Mouse (Mus musculus): ENCODE data around the gene Lrrfip2.

Lrrfip2 gene

GRCm38 (mm10) chr9:111170430-111170829 is 53.0 kb downstream of the Lrrfip2 start:
- no peak for DNase-seq

- DNase-seq: no peak
These were observed 56.7 kb downstream of the Lrrfip2 start for GRCm38 (mm10) chr9:111174071-111174470.

DNA sequence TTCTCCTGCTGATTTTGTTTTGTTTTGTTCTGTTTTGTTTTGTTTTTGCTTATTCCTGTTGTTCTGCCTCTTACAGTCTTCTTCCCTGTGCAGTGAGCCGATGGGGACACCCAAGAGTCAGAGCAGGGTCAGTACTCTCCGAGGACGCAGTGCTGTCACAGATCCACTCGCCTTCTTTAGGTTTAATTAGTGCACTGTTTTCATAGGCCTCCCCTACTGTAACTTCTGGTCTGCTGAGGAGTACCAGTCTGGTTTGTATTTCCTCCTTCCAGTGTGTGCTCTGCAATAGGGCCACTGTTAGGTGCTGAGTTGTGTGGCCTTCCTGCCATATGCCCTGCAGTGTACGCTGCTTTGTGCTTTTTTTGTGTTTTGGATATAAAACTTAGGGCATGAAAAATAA is 61.6 kb downstream of the Lrrfip2 start:
- DNase-seq: no peak

DNA sequence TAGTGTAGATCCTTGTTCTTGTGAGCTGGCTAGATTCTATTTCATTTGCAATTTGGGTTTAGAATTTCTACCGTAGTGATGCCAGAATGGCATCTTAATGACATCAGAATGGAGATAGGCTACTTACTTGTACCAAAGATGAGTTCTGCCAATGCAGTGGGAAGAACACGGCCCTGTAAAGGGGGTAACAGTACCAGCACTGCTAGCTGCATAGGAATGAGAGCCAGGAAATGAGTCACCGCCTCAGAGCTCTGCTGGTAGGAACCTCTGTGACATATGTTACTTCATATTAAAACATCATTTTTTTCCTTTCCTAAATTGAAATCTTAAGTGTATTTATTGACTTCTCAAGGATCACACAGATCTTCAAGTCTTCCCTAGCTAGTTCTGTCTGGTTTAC is 64.8 kb downstream of the Lrrfip2 start:
- DNase-seq: no peak

DNA sequence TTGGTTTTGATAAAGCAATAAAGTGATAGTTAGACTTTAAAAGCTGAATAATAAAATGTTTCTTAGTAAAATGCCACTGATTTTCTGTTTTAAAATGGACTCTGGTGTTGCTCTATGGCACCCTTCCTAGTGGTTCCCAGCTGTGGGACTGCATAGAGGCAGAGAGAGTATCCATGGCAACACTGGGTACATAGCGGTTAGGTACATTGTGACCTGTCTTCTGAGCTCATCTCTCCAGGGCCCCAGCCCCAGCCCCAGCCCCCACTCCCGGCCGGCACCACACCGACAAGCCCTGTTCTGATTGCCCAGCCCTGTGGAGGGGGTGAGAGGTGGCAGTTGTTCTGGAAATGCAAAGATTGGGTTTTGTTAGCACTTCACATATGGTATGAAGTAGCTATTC is 67.5 kb downstream of the Lrrfip2 start:
- no peak for DNase-seq

DNA sequence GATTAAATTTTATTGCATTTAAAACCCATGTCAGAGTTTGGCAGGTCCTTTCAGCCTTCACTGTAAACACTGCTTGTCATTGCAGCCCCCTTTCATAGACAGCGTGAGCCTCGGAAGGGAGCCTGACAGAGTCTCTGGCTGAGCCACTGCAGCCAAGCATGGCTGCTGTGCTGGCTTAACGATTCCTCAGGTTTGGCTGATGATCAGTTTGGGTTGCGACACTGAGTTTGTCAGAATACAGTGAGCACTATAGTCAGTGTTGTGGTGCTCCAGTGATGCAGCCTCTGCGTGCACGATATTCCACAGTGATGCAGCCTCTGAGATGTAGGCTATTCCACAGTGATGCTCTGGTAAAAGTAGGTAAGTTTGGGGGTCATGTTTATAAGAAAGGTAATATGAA is 69.5 kb downstream of the Lrrfip2 start:
- no peak for DNase-seq

- DNase-seq: peak; percentile 51
These were observed 71.3 kb downstream of the Lrrfip2 start for GRCm38 (mm10) chr9:111188731-111189130.

- DNase-seq: no peak
These were observed 75.8 kb downstream of the Lrrfip2 start for GRCm38 (mm10) chr9:111193211-111193610.

GRCm38 (mm10) chr9:111197116-111197515 is 79.7 kb downstream of the Lrrfip2 start:
- DNase-seq: no peak

DNA sequence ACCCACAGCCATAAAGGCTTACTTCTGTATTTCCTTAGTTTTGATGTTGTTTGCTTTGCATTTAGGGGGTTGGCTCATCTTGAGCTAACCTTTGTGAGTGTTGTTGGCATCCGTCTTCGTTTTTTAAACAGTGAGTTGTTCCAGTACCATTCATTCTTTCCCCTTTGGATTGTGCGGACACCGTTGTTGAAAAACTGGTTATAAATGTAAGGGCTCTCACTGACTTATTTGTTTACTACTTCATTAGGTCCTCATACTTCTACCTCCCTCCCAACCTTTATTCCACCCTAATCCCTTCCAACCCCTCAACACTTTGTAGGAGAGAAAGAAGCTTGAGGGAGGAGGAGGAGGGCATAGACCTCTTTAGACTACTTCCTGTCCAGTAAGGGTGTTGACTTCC is 80.3 kb downstream of the Lrrfip2 start:
- DNase-seq: no peak

DNA sequence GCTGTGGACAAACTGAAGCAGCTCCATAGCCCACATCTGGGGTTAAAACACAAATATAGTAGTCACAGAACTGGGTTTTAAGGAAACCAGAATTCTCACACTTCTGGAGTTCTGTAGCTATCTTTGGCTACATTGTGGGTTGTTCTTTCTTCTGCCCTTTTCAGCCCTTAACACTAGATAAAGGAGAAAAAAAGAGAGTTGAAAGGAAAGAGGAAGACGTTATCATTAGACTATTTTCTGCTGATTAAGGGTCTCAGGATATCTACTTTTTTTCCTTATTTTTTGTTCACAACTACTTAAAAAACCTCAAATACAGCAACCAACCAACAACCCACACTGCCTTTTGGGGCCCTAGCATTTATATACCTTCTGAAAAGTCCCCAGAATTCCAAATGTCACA is 80.9 kb downstream of the Lrrfip2 start:
- no peak for DNase-seq

DNA sequence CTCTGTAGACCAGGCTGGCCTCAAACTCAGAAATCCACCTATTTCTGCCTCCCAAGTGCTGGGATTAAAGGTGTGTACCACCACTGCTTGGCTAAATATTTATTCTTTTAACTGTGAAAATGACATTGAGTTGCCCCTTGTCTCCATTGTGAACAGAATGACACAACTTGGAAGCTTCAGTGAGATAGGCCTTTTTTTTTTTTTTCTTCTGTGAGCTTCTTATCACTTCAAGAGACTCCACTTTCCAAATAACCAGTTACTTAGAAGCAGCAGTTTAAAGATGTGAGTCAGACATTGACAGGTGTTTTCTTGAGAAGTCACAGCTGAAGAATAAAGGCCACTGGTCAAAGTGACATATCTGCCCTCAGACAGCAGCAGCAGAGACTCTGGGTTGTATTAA is 82.8 kb downstream of the Lrrfip2 start:
- DNase-seq: no peak

GRCm38 (mm10) chr9:111204601-111205375 is 87.4 kb downstream of the Lrrfip2 start:
- DNase-seq: peak; percentile 18

- DNase-seq: no peak
These were observed 90.3 kb downstream of the Lrrfip2 start for GRCm38 (mm10) chr9:111207683-111208082.

DNA sequence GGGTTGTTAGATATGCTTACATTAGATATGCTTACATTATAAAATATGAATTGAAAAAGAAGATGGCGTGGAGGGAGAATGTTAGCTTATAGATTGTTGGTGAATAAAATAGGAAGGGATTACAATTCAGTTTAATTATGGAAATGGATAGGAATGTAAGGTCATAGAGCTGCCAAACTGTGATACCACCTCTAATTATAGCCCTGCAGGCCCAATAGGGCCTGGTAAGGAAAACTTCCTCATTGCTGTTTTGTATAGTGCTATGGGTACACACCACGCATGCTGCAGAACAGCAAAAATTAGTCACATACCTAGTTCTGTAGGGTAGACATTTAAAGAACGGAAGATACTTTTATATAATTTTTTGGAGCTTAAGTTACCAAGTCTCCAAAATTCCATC is 90.8 kb downstream of the Lrrfip2 start:
- DNase-seq: no peak

- no peak for DNase-seq
These were observed 91.8 kb downstream of the Lrrfip2 start for GRCm38 (mm10) chr9:111209158-111209699.

- DNase-seq: no peak
These were observed 93.0 kb downstream of the Lrrfip2 start for GRCm38 (mm10) chr9:111210412-111210811.

GRCm38 (mm10) chr9:111211122-111212041 is 94.0 kb downstream of the Lrrfip2 start:
- no peak for DNase-seq

DNA sequence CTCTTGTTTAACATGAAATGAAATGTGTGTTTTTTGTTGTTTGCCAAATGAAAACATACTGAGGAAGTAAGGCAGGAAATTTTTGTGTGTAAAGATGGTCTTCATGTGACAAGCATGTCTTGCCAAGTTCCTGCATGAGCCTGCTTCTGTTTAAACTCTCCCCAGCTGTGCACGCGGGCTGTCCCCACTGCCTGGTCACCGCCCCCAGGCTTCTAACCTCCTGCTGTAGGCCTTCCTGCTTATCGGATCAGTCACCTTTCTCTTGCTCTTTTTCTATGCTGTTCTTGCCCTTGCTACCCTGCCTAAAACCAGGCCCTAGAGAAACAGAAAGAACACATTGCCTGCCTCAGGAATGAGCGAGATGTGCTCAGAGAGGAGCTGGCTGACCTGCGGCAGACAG is 96.1 kb downstream of the Lrrfip2 start:
- peak; percentile 66 for DNase-seq

- DNase-seq: no peak
These were observed 99.0 kb downstream of the Lrrfip2 start for GRCm38 (mm10) chr9:111216424-111216823.

GRCm38 (mm10) chr9:111220551-111221080 is 103.2 kb downstream of the Lrrfip2 start:
- DNase-seq: no peak

DNA sequence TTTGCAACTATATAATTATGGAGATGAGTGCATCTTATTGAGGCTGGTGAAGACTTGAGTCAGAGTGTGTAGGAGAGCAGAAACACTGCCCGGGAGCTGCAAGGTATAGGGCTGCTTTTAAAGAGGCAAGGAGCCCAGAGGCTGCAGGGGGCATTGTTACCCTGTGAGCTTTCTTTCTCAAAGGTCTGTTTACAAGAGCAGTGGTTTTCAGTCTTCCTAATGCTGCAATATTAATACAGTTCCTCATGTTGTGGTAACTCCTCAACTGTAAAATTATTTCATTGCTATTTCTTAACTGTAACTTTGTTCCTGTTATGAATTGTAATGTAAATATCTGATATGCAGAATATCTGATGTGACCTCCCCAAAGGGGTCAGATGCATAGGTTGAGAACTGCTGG is 104.2 kb downstream of the Lrrfip2 start:
- no peak for DNase-seq

DNA sequence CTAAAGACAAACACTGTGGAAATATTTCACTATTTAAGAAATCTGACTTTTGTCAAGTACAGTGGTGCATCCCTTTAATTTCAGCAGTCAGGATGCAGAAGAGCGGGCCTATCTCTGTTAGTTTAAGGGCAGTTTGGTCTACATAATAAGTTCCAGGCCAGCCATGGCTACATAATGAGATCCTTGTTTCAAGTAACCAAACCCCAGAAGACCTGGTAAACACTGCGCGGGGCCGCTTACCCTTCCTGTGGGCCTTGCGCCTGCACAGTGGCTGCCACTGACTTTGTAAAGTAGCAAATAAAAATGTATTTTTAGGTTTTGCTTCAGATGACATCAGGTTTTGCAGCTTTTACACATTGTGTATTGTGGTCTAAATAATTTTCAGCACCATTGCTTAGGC is 106.0 kb downstream of the Lrrfip2 start:
- DNase-seq: no peak

GRCm38 (mm10) chr9:111228446-111228845 is 111.1 kb downstream of the Lrrfip2 start:
- DNase-seq: no peak
